Mouse (Mus musculus): ENCODE results near the gene Ankrd33b. TPM values are rescaled to one million over a fixed set of nuclear protein-coding genes. Genes with fewer than 3 reads are reported as not detected.

The Ankrd33b gene
- total and polyA plus RNA-seq, 3 experiments = 50.0 to 69.6 (median 60.3) TPM

- Histone ChIP-seq H3K4me2 (ENCODE audit: insufficient read depth, low read depth, poor library complexity, severe bottlenecking) (no peak overlapping the region), H3K4me1 (ENCODE audit: control insufficient read depth in 1 of 2, insufficient read depth in 2 of 2) (peaks cover 0 to 51% of the 10 kb centered on the region in 2 experiments; a peak in 2 of 4 replicates), H3K36me3 (replicated peaks in 1 of 2; ENCODE audit: control insufficient read depth in 1 of 2, insufficient read depth in 1 of 2, low read length in 1 of 2) (peaks cover 83 to 97% of the 10 kb centered on the region in 2 experiments), H3K4me3 (replicated peaks in 1 of 3; ENCODE audit: low read depth in 2 of 3, low read length in 2 of 3, poor library complexity in 1 of 3) (no peak overlapping the region), H3K27ac (ENCODE audit: insufficient read depth, low read depth) (no peak overlapping the region), H3K27me3 (replicated peaks) (no peaks in the 10 kb centered on the region), H3K9me3 (replicated peaks; ENCODE audit: low read length) (no peaks in the 10 kb centered on the region), H3K79me2 (replicated peaks; ENCODE audit: control insufficient read depth, extremely low read depth, insufficient read depth, poor library complexity, severe bottlenecking) (peaks cover 37% of the 10 kb centered on the region), H3K9ac (ENCODE audit: insufficient read depth, low read depth) (no peak overlapping the region)
- in situ Hi-C loops (cut with MboI; ENCODE audit: low pct_ligation_motif_present, low pct_unique_long_range_greater_than_20kb, low sequenced_read_pairs) = no loop called here
- DNase-seq (ENCODE audit: extremely low read depth) = no peak
- TF ChIP-seq JUND (conservative IDR thresholded peaks at IDR 0.05; ENCODE audit: low read depth, low read length) = 0 out of 2 replicates have a peak, but pooled peaks have one; percentile 22
- TF ChIP-seq MEF2A (IDR thresholded peaks at IDR 0.05; ENCODE audit: borderline replicate concordance, low read depth, low read length) = peak; percentile 72
- TF ChIP-seq JUN (IDR thresholded peaks at IDR 0.05; ENCODE audit: insufficient read depth, low read depth, low read length) = peak; percentile 63
- TF ChIP-seq ETS1 (conservative IDR thresholded peaks at IDR 0.05; ENCODE audit: low read depth, low read length) = 0 out of 2 replicates have a peak, but pooled peaks have one; percentile 16
- TF ChIP-seq ZMIZ1 (IDR thresholded peaks at IDR 0.05; ENCODE audit: low read depth, low read length) = no peak
- dilution Hi-C loops (cut with MboI; ENCODE audit: extremely low pct_ligation_motif_present, extremely low pct_unique_long_range_greater_than_20kb, low sequenced_read_pairs) = no loop called here
Observed at GRCm38 (mm10) chr15:31304302-31304701, 63.2 kb downstream of the Ankrd33b start.

GRCm38 (mm10) chr15:31302293-31302990, 65.1 kb downstream of the Ankrd33b start:
- Histone ChIP-seq H3K4me1 (ENCODE audit: control insufficient read depth in 1 of 2, insufficient read depth in 2 of 2) (peaks cover 0 to 44% of the 10 kb centered on the region in 2 experiments; a peak in 2 of 4 replicates), H3K4me3 (replicated peaks in 1 of 3; ENCODE audit: low read depth in 2 of 3, low read length in 2 of 3, poor library complexity in 1 of 3) (no peak overlapping the region), H3K9ac (ENCODE audit: insufficient read depth, low read depth) (no peak overlapping the region), H3K9me3 (replicated peaks; ENCODE audit: low read length) (no peaks in the 10 kb centered on the region), H3K79me2 (replicated peaks; ENCODE audit: control insufficient read depth, extremely low read depth, insufficient read depth, poor library complexity, severe bottlenecking) (peaks cover 32% of the 10 kb centered on the region), H3K27ac (ENCODE audit: insufficient read depth, low read depth) (no peak overlapping the region), H3K4me2 (ENCODE audit: insufficient read depth, low read depth, poor library complexity, severe bottlenecking) (no peak overlapping the region), H3K27me3 (replicated peaks) (no peaks in the 10 kb centered on the region), H3K36me3 (replicated peaks in 1 of 2; ENCODE audit: control insufficient read depth in 1 of 2, insufficient read depth in 1 of 2, low read length in 1 of 2) (peaks cover 84 to 98% of the 10 kb centered on the region in 2 experiments)
- no peak for DNase-seq (ENCODE audit: extremely low read depth)
- dilution Hi-C loops (cut with MboI; ENCODE audit: extremely low pct_ligation_motif_present, extremely low pct_unique_long_range_greater_than_20kb, low sequenced_read_pairs) (no loop called here), in situ Hi-C loops (cut with MboI; ENCODE audit: low pct_ligation_motif_present, low pct_unique_long_range_greater_than_20kb, low sequenced_read_pairs) (no loop called here)
- TF ChIP-seq SIN3A (IDR thresholded peaks at IDR 0.05; ENCODE audit: low read length) = no peak
- TF ChIP-seq USF1 (IDR thresholded peaks at IDR 0.05; ENCODE audit: low read depth, low read length) = no peak
- TF ChIP-seq CTCF (conservative IDR thresholded peaks at IDR 0.05 in 1 of 2, IDR thresholded peaks at IDR 0.05 in 1 of 2; ENCODE audit: low read depth in 2 of 2, low read length in 2 of 2) = no peak
- no peak for TF ChIP-seq HCFC1 (IDR thresholded peaks at IDR 0.05; ENCODE audit: low read depth, low read length)
- no peak for TF ChIP-seq TBP (conservative IDR thresholded peaks at IDR 0.05; ENCODE audit: low read depth, low read length)
- no peak for TF ChIP-seq MAZ (IDR thresholded peaks at IDR 0.05; ENCODE audit: low read depth, low read length)
- no peak for TF ChIP-seq POLR2AphosphoS2 (IDR thresholded peaks at IDR 0.05; ENCODE audit: low read depth, low read length)
- TF ChIP-seq ZMIZ1 (IDR thresholded peaks at IDR 0.05; ENCODE audit: low read depth, low read length) = no peak
- no peak for TF ChIP-seq ZNF384 (IDR thresholded peaks at IDR 0.05; ENCODE audit: low read depth, low read length)
- no peak for TF ChIP-seq ZC3H11A (IDR thresholded peaks at IDR 0.05; ENCODE audit: low read depth, low read length)
- TF ChIP-seq ELF1 (IDR thresholded peaks at IDR 0.05; ENCODE audit: low read depth, low read length) = no peak
- no peak for TF ChIP-seq TCF12 (IDR thresholded peaks at IDR 0.05; ENCODE audit: low read depth, low read length)
- TF ChIP-seq SMC3 (IDR thresholded peaks at IDR 0.05; ENCODE audit: low read depth, low read length) = no peak
- no peak for TF ChIP-seq NRF1 (IDR thresholded peaks at IDR 0.05; ENCODE audit: low read depth, low read length)
- no peak for TF ChIP-seq CHD1 (IDR thresholded peaks at IDR 0.05; ENCODE audit: low read depth, low read length)
- TF ChIP-seq MXI1 (IDR thresholded peaks at IDR 0.05; ENCODE audit: low read depth, low read length) = no peak
